Mouse (Mus musculus): ENCODE results near the gene Npvf. TPM values are rescaled to one million over a fixed set of nuclear protein-coding genes. Genes with fewer than 3 reads are reported as not detected.

Npvf gene
- total RNA-seq (2012; rRNA removed): not detected in 2 replicates
- not detected for polyA plus RNA-seq (2012; ENCODE audit: insufficient read depth in 1 of 2, insufficient read length in 2 of 2, low read depth in 1 of 2, low replicate concordance in 2 of 2, missing spikeins in 1 of 2)

- DNase-seq (ENCODE audit: low read depth, low spot score): no peak
- no peak within 1 kb of the TSS for H3K9ac ChIP-seq (ENCODE audit: control insufficient read depth, low read depth, low read length, poor library complexity, severe bottlenecking)
- H3K36me3 ChIP-seq (ENCODE audit: control insufficient read depth in 1 of 2, insufficient read depth in 2 of 2, low read length in 2 of 2): no peaks in the 10 kb centered on the region
- H3K4me3 ChIP-seq (ENCODE audit: control insufficient read depth in 1 of 2, insufficient read depth in 1 of 2, low read depth in 2 of 2, low read length in 2 of 2): no peak within 1 kb of the TSS
- no peaks in the 10 kb centered on the region for H3K79me2 ChIP-seq (ENCODE audit: control insufficient read depth, insufficient read depth, low read length, poor library complexity)
- no peaks in the 10 kb centered on the region; a peak in 1 of 4 replicates for H3K27me3 ChIP-seq (ENCODE audit: control insufficient read depth in 1 of 2, insufficient read depth in 2 of 2, low read length in 2 of 2)
- TF ChIP-seq ETS1 (IDR thresholded peaks at IDR 0.05; ENCODE audit: low read depth, low read length): no peak
- TF ChIP-seq MXI1 (IDR thresholded peaks at IDR 0.05; ENCODE audit: low read depth, low read length): no peak
- no peak within 1 kb of the TSS for H3K27ac ChIP-seq (ENCODE audit: control insufficient read depth, low read depth, low read length)
- no peaks in the 10 kb centered on the region for H3K4me1 ChIP-seq (ENCODE audit: control insufficient read depth in 1 of 2, insufficient read depth in 2 of 2, low read length in 2 of 2)
- no peaks in the 10 kb centered on the region for H3K9me3 ChIP-seq (replicated peaks; ENCODE audit: insufficient read depth, low read length)
These were observed at the start of gene Npvf for GRCm38 (mm10) chr6:50654356-50654755. Gene Npvf, minus strand, starts transcription at chr6:50654439.

GRCm38 (mm10) chr6:50689121-50689815, 35.0 kb upstream of the Npvf start:
- Histone ChIP-seq H3K4me3 (ENCODE audit: control insufficient read depth in 1 of 2, insufficient read depth in 1 of 2, low read depth in 2 of 2, low read length in 2 of 2) (no peak overlapping the region), H3K36me3 (ENCODE audit: control insufficient read depth in 1 of 2, insufficient read depth in 2 of 2, low read length in 2 of 2) (no peaks in the 10 kb centered on the region), H3K79me2 (ENCODE audit: control insufficient read depth, insufficient read depth, low read length, poor library complexity) (no peaks in the 10 kb centered on the region), H3K27ac (ENCODE audit: control insufficient read depth, low read depth, low read length) (no peak overlapping the region), H3K27me3 (ENCODE audit: control insufficient read depth in 1 of 2, insufficient read depth in 2 of 2, low read length in 2 of 2) (no peaks in the 10 kb centered on the region), H3K9me3 (replicated peaks; ENCODE audit: insufficient read depth, low read length) (no peaks in the 10 kb centered on the region), H3K4me1 (ENCODE audit: control insufficient read depth in 1 of 2, insufficient read depth in 2 of 2, low read length in 2 of 2) (no peaks in the 10 kb centered on the region), H3K9ac (ENCODE audit: control insufficient read depth, low read depth, low read length, poor library complexity, severe bottlenecking) (no peak overlapping the region)
- TF ChIP-seq GATA1 (IDR thresholded peaks at IDR 0.05; ENCODE audit: low read depth, low read length) (no peak), GABPA (IDR thresholded peaks at IDR 0.05; ENCODE audit: low read depth, low read length) (no peak)
- DNase-seq (ENCODE audit: low read depth, low spot score): no peak

GRCm38 (mm10) chr6:50684646-50685415, 30.6 kb upstream of the Npvf start:
- H3K9me3 ChIP-seq (replicated peaks; ENCODE audit: insufficient read depth, low read length): no peaks in the 10 kb centered on the region
- no peak overlapping the region for H3K4me3 ChIP-seq (ENCODE audit: control insufficient read depth in 1 of 2, insufficient read depth in 1 of 2, low read depth in 2 of 2, low read length in 2 of 2)
- DNase-seq (ENCODE audit: low read depth, low spot score): no peak
- H3K9ac ChIP-seq (ENCODE audit: control insufficient read depth, low read depth, low read length, poor library complexity, severe bottlenecking): no peak overlapping the region
- TF ChIP-seq TCF12 (IDR thresholded peaks at IDR 0.05; ENCODE audit: low read depth, low read length): no peak
- H3K27ac ChIP-seq (ENCODE audit: control insufficient read depth, low read depth, low read length): no peak overlapping the region
- H3K36me3 ChIP-seq (ENCODE audit: control insufficient read depth in 1 of 2, insufficient read depth in 2 of 2, low read length in 2 of 2): no peaks in the 10 kb centered on the region
- no peaks in the 10 kb centered on the region for H3K4me1 ChIP-seq (ENCODE audit: control insufficient read depth in 1 of 2, insufficient read depth in 2 of 2, low read length in 2 of 2)
- no peaks in the 10 kb centered on the region for H3K27me3 ChIP-seq (ENCODE audit: control insufficient read depth in 1 of 2, insufficient read depth in 2 of 2, low read length in 2 of 2)
- no peaks in the 10 kb centered on the region for H3K79me2 ChIP-seq (ENCODE audit: control insufficient read depth, insufficient read depth, low read length, poor library complexity)

- Histone ChIP-seq H3K9me3 (replicated peaks; ENCODE audit: insufficient read depth, low read length) (no peaks in the 10 kb centered on the region), H3K79me2 (ENCODE audit: control insufficient read depth, insufficient read depth, low read length, poor library complexity) (no peaks in the 10 kb centered on the region), H3K4me1 (ENCODE audit: control insufficient read depth in 1 of 2, insufficient read depth in 2 of 2, low read length in 2 of 2) (no peaks in the 10 kb centered on the region), H3K9ac (ENCODE audit: control insufficient read depth, low read depth, low read length, poor library complexity, severe bottlenecking) (no peak overlapping the region), H3K36me3 (ENCODE audit: control insufficient read depth in 1 of 2, insufficient read depth in 2 of 2, low read length in 2 of 2) (no peaks in the 10 kb centered on the region), H3K27me3 (ENCODE audit: control insufficient read depth in 1 of 2, insufficient read depth in 2 of 2, low read length in 2 of 2) (no peaks in the 10 kb centered on the region), H3K27ac (ENCODE audit: control insufficient read depth, low read depth, low read length) (no peak overlapping the region), H3K4me3 (ENCODE audit: control insufficient read depth in 1 of 2, insufficient read depth in 1 of 2, low read depth in 2 of 2, low read length in 2 of 2) (no peak overlapping the region)
- TF ChIP-seq RAD21 (IDR thresholded peaks at IDR 0.05; ENCODE audit: low read depth, low read length) (no peak), ELF1 (IDR thresholded peaks at IDR 0.05; ENCODE audit: low read depth, low read length) (no peak), UBTF (IDR thresholded peaks at IDR 0.05; ENCODE audit: borderline replicate concordance, insufficient read depth, low read depth, low read length) (no peak), ETS1 (IDR thresholded peaks at IDR 0.05; ENCODE audit: low read depth, low read length) (no peak)
- no peak for DNase-seq (ENCODE audit: low read depth, low spot score)
These were observed 27.3 kb upstream of the Npvf start for GRCm38 (mm10) chr6:50681491-50681890.

Measured in MEL (cell line).